Mouse (Mus musculus): ENCODE measurements around the gene Gm3543. TPM values are rescaled to one million over a fixed set of nuclear protein-coding genes. Genes with fewer than 3 reads are reported as not detected.
"Not testable (repeated sequence)": the region's sequence is repeated elsewhere in the genome, so short reads cannot be mapped to it uniquely, and the experiment has no call there.

Gene Gm3543
- not detected in 2 replicates for polyA plus RNA-seq (2014; fragmentation: Nextera tagmentation; extraction: Ambion mirVana)

DNA sequence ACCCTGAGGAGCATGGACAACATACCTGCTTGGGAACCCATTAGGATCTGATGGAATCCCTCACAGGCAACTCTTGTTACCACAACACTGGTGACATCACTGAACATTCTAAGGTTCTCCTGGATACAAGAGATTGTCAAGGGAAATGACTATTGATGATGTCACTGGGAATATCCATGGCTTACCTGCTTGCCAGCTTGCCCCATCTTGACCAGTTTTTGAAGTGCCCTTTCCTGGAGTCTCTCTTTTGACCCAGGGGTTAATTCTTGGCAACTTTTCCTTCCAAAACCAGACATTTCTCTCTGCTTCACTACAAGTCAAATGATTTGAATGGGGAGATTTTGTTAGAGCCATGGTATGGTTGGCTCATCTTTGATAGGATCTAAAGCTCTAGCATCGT lies at the start of gene Gm3543:
Gm3543 (minus strand) TSS at position 101 of the 400 bp plus-strand sequence.
- H3K4me3 ChIP-seq (ENCODE audit: low read length); H3K9ac ChIP-seq (ENCODE audit: low read depth, low read length); H3K36me3 ChIP-seq (ENCODE audit: control insufficient read depth, insufficient read depth, low read length); H3K4me1 ChIP-seq (ENCODE audit: control insufficient read depth, insufficient read depth, low read length); H3K9me3 ChIP-seq (ENCODE audit: control insufficient read depth, low read length); ATAC-seq (ENCODE audit: low FRiP score, low TSS enrichment); H3K4me2 ChIP-seq (replicated peaks; ENCODE audit: low read depth, low read length); H3K27ac ChIP-seq (ENCODE audit: low read depth, low read length); H3K27me3 ChIP-seq (ENCODE audit: control insufficient read depth, insufficient read depth, low read length): not testable (repeated sequence)
- WGBS: no CpG with 5 or more reads among the region's 1 CpGs

DNA sequence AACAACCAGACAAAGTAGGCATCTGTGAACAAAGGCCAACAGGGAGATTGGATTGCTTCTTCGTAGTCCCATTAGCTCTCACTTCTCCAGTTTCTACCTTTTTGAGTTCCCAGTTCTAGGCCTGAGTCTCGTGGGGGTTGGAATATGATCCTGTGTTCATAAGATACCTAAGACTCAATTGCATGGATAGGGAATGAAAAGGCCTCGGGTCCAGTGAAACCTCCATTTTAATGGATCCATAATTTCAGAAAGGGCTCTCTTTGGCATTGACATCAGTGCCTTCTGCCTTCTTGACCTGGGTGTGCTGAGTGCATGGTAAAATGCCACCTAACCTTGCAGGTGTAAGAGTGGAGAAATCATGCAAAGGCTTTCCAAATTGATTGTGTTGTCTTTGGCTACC lies 14.5 kb downstream of the Gm3543 start:
- H3K4me3 ChIP-seq (ENCODE audit: low read length); H3K9ac ChIP-seq (ENCODE audit: low read depth, low read length): not testable (repeated sequence)

DNA sequence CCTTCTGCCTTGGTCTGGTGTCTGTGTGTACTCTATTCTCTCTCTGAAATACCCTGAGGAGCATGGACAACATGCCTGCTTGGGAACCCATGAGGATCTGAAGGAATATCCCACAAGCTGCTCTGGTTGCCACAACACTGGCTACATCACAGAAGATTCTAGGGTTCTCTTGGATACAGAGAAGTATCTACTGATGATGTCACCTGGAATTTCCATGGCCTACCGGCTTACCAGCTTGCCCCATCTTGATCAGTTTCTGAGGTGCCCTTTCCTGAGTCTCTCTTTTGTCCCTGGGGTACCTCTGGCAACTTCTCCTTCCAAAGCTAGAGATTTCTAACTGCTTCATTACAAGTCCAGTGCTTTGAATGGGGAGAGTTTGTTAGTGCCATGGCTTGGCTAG lies 15.3 kb downstream of the Gm3543 start, which contains the start of gene Gm6401:
Gm6401 (minus strand) TSS at position 101 of the 400 bp plus-strand sequence.
- H3K9me3 ChIP-seq (ENCODE audit: control insufficient read depth, low read length); H3K4me2 ChIP-seq (replicated peaks; ENCODE audit: low read depth, low read length); ATAC-seq (ENCODE audit: low FRiP score, low TSS enrichment); H3K4me3 ChIP-seq (ENCODE audit: low read length); H3K4me1 ChIP-seq (ENCODE audit: control insufficient read depth, insufficient read depth, low read length); H3K9ac ChIP-seq (ENCODE audit: low read depth, low read length); H3K36me3 ChIP-seq (ENCODE audit: control insufficient read depth, insufficient read depth, low read length); H3K27me3 ChIP-seq (ENCODE audit: control insufficient read depth, insufficient read depth, low read length); H3K27ac ChIP-seq (ENCODE audit: low read depth, low read length): not testable (repeated sequence)
- 86% methylated on average over 1 of the region's 1 CpGs for WGBS

More for the DNA sequence above, 14.5 kb downstream of the Gm3543 start:
- not testable (repeated sequence) for H3K27me3 ChIP-seq (ENCODE audit: control insufficient read depth, insufficient read depth, low read length); ATAC-seq (ENCODE audit: low FRiP score, low TSS enrichment); H3K9me3 ChIP-seq (ENCODE audit: control insufficient read depth, low read length); H3K4me1 ChIP-seq (ENCODE audit: control insufficient read depth, insufficient read depth, low read length); H3K27ac ChIP-seq (ENCODE audit: low read depth, low read length); H3K36me3 ChIP-seq (ENCODE audit: control insufficient read depth, insufficient read depth, low read length); H3K4me2 ChIP-seq (replicated peaks; ENCODE audit: low read depth, low read length)
- 71% methylated on average over 3 of the region's 3 CpGs for WGBS

DNA sequence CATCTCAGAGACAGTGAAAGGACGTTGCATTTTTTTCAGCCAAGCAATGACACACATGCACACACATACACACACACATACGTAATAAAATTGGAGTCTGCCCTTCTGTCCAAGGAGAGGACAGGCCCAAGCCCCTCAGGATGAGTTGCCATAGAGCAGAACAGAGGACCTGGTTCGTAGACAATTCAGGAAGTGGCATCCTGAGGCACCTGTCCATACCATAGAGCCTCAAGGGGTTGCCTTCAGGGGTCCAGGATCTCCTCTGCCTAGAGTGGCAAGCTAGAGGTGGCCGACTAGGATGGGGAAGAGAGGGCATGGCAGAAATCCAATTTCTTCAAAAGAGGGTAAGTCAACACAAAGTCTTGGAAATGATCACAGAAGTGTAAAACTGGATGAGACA lies 19.0 kb downstream of the Gm3543 start:
- WGBS: 73% methylated on average over 4 of the region's 4 CpGs
- H3K9ac ChIP-seq (ENCODE audit: low read depth, low read length): not testable (repeated sequence)

DNA sequence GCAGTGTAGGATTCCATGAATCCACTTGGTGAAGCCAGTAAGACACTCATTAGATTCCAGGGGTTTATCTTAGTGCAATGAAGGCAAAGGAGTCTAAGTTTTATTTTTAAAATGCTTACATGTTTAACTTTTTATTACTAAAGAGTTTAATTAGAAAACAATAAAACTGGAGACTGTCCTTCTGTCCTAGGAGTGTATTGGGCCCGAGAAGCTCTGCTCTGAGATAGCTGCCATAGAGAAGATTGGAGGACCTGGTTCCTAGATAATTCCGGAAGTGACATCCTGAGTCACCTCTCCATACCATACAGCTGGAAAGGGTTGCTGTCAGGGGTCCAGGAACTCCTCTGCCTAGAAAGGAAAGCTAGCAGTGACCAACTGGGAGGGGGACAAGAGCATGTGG lies 39.4 kb downstream of the Gm3543 start, which contains the start of gene 1700024B05Rik:
1700024B05Rik (plus strand) TSS at position 301 of the 400 bp plus-strand sequence.
- not testable (repeated sequence) for H3K36me3 ChIP-seq (ENCODE audit: control insufficient read depth, insufficient read depth, low read length); H3K4me1 ChIP-seq (ENCODE audit: control insufficient read depth, insufficient read depth, low read length); H3K9me3 ChIP-seq (ENCODE audit: control insufficient read depth, low read length); ATAC-seq (ENCODE audit: low FRiP score, low TSS enrichment); H3K9ac ChIP-seq (ENCODE audit: low read depth, low read length); H3K4me2 ChIP-seq (replicated peaks; ENCODE audit: low read depth, low read length); H3K4me3 ChIP-seq (ENCODE audit: low read length); H3K27me3 ChIP-seq (ENCODE audit: control insufficient read depth, insufficient read depth, low read length); H3K27ac ChIP-seq (ENCODE audit: low read depth, low read length)
- WGBS: 100% methylated on average over 1 of the region's 2 CpGs

More for the DNA sequence above, 19.0 kb downstream of the Gm3543 start:
- H3K27me3 ChIP-seq (ENCODE audit: control insufficient read depth, insufficient read depth, low read length); H3K4me2 ChIP-seq (replicated peaks; ENCODE audit: low read depth, low read length); H3K27ac ChIP-seq (ENCODE audit: low read depth, low read length); H3K4me3 ChIP-seq (ENCODE audit: low read length); H3K36me3 ChIP-seq (ENCODE audit: control insufficient read depth, insufficient read depth, low read length); ATAC-seq (ENCODE audit: low FRiP score, low TSS enrichment); H3K9me3 ChIP-seq (ENCODE audit: control insufficient read depth, low read length); H3K4me1 ChIP-seq (ENCODE audit: control insufficient read depth, insufficient read depth, low read length): not testable (repeated sequence)

Other genes with a start within 250 kb of the Gm3543 start
- gene Gm7929, start 232.7 kb downstream of the Gm3543 start, polyA plus RNA-seq (2014; fragmentation: Nextera tagmentation; extraction: Ambion mirVana): not detected in 2 replicates
- gene Gm47189, start 210.9 kb downstream of the Gm3543 start, polyA plus RNA-seq (2014; fragmentation: Nextera tagmentation; extraction: Ambion mirVana): not detected in 2 replicates
- not detected in 2 replicates for gene Gm7980, start 76.0 kb downstream of the Gm3543 start, polyA plus RNA-seq (2014; fragmentation: Nextera tagmentation; extraction: Ambion mirVana)
- gene 1700049E17Rik1, start 58.4 kb downstream of the Gm3543 start, polyA plus RNA-seq (2014; fragmentation: Nextera tagmentation; extraction: Ambion mirVana): not detected in 2 replicates
- not detected in 2 replicates for gene 1700024B05Rik, start 39.3 kb downstream of the Gm3543 start, polyA plus RNA-seq (2014; fragmentation: Nextera tagmentation; extraction: Ambion mirVana)
- gene Gm6401, start 15.4 kb downstream of the Gm3543 start, polyA plus RNA-seq (2014; fragmentation: Nextera tagmentation; extraction: Ambion mirVana): not detected in 2 replicates
- not detected in 2 replicates for gene Gm7951, start 134.0 kb upstream of the Gm3543 start, polyA plus RNA-seq (2014; fragmentation: Nextera tagmentation; extraction: Ambion mirVana)
- not detected in 2 replicates for gene Gm17027, start 179.3 kb upstream of the Gm3543 start, polyA plus RNA-seq (2014; fragmentation: Nextera tagmentation; extraction: Ambion mirVana)
- gene Gm3573, start 207.5 kb upstream of the Gm3543 start, polyA plus RNA-seq (2014; fragmentation: Nextera tagmentation; extraction: Ambion mirVana): not detected in 2 replicates

Data from kidney, embryonic 14.5 days (tissue).